Mouse (Mus musculus) spleen, postnatal 14 days (tissue): ENCODE data around the gene Dixdc1.

ENCODE experiments used
- DNase-seq, 2 experiments: peaks; one replicate each; pipeline ENCODE4 v3.0.0; 2021 to 2022; ENCODE audit warnings: low spot score in 2 of 2

Dixdc1 gene

DNA sequence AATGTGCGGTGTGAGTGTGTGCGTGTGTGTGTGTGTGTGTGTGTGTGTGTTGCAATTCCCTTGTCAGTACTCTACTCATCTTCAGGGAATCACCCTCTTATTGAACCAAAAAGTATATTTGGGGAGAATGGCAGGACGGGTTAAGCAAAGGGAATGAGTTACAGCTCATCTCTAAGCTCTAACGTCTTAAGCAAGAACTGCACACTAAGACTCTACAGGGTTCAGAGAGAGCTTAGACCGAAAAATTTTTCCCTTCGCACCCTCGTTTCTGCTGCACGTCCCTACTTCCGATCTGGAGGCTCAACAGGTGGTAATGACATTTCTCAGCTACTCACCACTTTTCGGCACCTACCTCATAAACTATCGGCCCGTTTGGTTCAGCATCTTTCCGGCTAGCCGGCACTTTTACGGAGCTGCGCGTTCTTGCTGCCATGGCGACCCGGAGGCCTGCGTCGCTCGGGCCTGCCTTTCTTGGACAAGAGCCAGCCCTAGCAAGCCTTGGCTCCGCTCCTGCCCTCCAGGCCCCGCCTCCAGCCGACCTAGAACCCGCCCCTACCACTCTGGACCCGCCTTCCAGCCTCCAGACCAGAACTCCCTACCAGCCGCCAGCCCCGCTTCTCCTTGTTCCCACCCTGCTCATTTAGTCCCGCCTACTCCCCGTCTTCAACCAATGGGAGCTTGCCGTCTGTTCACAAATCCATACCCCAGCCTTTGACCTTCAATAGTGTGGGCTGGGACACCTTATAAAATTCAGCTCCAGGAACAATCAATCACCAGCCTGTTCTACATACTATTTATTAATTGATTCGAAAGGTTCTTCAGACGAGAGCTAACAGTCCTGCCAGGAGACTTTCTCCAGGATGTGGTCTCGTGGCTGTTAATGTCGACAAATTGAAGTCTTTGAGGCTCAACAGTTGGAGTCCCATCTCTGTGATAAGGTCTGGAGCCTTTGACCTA lies at the start of gene Dixdc1:
Gene Dixdc1 (minus strand): TSS at position 604 of the 957 bp plus-strand sequence.
- DNase-seq: peak; percentile 71 to 74

DNA sequence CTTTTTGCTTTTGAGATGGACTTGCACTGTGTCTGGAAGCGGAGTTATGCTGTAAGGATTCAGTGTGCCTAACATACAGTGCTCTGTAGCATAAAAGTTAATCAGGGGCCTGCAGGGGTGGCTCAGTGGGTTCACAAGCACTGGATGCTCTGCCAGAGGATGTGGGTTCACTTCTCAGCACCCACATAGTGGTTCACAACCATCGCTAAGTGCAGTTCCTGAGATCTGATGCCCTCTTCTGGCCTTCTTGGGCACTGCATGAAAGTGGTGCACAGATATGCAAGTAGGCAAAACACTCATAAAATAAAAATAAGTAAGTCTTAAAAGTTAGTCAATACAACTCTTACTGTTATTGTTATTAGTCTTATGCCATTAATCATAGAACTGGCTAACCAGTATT lies 42.8 kb upstream of the Dixdc1 start:
- DNase-seq: peak in 1 of 2 experiments; percentile 58

DNA sequence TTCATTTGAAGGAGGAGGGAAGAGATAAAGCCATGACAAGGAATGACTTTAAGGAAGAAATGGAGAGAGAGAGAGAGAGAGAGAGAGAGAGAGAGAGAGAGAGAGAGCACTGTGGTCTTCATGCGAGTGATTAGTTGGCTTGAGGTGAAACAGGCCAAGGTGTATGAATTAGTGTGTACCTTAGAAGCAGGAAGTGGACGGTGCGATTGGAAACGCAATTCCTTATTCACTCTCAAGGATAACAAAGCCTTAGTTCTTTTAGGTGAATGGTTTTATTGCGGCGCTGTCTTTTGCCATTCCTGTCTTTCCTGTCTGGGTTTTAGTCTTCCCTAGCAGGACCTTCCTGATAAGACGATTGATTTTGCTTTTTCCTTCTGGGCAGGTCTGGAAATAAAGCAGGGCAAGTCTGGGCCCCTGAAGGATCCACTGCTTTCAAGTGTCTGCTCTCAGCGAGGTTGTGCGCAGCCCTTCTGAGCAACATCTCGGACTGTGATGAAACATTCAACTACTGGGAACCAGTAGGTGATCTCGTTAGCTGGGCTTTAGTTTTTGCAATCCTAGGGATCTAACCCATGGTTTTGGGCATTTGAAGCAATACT lies 36.9 kb upstream of the Dixdc1 start:
- no peak for DNase-seq

DNA sequence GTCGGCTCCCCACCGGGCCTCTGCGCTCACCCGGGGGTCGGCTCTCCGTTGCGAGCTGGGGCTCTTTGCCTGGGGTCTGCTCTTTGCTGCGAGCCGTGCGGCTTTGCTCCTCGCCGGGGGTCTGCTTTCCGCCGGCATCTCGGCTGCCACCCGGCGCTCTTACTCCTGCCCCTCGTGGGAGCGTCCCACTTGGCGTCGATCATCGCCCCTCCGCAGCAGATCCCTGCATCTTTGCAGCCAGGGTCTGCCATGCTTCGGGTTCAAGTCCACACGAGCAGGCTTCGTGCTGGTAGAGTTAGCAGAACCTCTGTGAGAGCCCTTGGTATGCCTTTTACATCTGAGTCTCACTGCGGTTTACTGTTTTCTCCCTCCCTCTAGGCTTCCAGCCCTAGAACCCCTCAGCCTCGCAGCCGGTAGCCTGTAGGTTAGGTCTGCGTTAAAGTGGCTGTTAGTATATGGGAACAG lies 36.4 kb upstream of the Dixdc1 start:
- DNase-seq: peak in 1 of 2 experiments; percentile 11

DNA sequence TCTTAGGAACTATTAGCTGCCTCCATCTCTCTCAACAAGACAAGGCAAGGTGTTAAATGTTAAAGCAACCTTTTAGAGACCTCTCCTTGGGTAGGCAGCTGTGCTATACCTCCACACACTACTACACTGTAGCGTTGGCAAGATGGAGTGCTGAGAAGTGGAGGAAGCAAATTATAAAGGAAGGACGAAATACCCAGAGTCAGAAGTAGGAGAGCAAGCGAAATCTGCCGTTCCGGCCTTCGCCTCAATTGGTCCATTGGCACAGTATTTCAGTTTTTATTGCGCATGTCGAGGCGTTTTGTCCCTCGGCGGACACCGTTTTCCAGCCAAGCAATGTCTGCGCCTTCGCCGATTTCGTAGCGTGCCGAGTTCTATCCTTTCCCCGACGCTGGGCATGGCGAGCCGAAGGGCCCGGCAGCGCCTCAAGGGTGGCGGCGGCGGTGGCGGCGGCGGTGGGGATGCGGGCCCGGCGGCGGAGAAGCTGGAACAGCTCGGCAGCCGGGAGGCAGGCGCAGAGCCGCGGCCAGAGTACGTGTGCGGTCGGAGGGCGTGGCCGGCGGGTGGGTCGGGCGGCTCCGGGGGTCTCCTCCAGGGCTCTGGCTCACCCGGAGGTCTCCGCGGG lies 35.8 kb upstream of the Dixdc1 start, which contains the start of the genes Alg9 and 1110032A03Rik:
Gene Alg9 (plus strand): TSS at position 29 of the 622 bp plus-strand sequence.
Gene 1110032A03Rik (minus strand): TSS at position 530 of the 622 bp plus-strand sequence.
- peak; percentile 85 to 86 for DNase-seq

DNA sequence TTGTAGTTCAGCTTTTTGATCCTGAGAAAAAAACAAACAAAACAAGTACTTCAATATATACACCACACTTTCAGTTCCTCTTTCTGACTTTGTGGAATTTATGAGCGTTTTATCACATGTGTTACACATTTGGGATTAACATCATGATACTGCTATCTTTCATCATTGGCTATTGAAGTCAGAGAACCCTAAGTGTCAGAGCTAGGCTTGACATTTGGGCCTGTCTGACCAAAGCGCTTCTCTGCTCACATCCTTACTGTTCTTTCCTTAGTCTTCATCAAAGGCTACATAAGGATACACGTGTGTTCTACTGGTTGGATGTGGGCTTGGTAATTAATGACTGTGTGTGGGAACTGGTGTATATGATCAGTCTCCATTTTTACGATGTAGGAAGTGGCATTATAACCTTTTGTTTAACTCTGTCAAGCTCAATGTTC lies 34.7 kb upstream of the Dixdc1 start:
- no peak for DNase-seq

DNA sequence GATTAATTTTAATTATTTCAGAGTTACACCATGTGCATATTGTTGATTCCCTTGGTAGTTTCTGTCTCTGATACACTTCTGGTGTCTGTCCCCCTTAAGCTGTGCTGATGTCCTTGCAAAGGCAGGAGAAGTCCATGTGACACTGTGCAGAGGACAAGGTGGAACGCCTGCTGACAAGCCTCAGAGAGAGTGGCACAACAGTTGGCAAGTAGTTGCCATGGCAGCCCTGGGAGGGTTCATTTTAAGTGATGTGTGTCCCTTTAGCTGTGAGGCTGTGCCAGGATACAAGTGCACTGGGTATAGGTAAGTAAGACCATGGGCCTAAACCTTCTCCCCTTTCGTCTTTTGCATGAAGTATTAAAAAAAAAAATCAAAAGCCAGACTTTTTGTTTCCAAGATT lies 30.7 kb upstream of the Dixdc1 start:
- no peak for DNase-seq

DNA sequence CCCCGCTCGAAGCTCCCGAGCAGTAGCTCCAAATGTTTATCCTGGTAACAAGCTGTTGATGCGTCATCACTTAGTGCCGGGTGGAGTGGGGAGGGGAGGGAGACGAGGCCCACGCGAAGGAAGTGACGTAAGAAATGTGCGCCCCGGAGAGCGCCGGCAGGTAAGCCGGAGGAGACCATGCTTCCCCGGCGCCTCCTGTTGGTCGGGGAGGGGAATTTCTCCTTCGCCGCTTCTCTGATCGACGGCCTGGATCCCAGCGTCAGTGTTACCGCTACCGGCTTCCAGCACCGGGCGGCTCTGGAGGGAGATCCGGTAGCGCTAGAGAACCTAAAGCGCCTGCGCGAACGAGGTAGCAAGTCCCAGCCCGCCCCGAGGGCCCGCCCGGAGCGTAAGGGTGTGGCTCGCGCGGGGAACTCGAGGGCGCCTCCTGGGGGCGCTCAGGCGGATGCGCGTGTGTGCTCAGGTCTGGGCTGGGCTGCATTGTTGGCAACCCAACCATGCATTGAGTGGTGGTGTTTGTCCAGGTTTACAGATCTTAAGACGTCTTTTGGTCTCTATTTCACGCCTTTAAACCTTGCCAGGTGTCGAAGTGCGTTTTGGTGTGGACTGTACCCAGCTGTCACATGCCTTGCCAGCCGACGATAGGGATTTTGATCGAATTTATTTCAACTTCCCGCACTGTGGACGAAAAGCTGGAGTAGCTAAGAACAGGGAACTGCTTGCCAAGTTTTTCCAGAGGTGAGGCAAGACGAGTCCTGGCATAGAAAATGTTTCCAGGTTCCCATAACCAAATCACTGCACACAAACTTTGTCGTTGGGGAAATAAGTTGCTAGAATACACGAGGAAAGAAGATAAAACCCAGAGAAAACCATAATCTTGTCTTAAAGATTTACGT lies 29.0 kb upstream of the Dixdc1 start, which contains the start of gene Fdxacb1:
Gene Fdxacb1 (plus strand): TSS at position 130 of the 896 bp plus-strand sequence.
- peak; percentile 93 to 97 for DNase-seq

DNA sequence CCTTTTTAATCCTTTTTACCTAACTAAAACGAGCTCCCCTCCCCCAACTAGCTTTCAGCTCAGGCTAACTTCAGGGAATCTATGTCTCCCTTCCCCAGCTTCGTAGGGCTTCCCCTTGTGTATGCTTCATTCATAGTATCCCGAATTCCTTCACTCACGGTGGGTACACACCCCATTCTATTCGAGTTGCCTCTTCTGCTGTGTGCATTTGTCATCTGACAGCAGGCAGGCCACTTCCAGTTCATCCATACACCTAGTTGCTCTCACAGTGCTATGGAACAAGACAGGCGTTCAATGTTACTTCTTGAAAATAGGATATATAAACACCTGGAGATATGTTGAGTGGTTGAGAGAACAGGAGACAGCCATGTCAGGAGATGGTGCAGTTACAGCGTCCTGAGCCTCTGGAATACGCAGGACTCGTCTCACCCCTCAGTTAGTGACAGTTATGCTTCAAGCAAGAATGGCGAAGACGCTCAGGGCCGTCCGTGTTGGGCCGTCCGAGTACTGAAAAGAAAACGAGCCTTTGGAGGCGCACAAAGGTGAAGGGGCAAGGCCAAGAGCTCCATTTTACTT lies 28.3 kb upstream of the Dixdc1 start:
- DNase-seq: no peak

DNA sequence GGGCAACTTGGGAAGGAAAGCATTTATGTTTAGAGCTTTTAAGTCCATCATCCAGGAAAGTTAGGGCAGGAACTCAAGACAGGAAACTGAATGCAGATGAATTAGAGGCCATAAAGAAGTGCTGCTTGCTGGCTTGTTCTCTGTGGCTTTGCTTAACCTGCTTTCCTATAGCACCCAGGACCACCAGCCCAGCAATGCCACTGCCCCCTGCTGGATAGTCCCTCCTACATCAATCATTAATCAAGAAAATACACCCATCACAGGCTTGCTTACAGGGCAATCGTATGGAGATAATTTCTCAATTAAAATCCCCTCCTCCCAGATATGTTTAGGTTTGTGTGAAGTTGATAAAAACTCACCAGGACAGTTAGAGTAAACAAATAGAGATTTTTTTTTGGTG lies 24.0 kb upstream of the Dixdc1 start:
- DNase-seq: no peak

DNA sequence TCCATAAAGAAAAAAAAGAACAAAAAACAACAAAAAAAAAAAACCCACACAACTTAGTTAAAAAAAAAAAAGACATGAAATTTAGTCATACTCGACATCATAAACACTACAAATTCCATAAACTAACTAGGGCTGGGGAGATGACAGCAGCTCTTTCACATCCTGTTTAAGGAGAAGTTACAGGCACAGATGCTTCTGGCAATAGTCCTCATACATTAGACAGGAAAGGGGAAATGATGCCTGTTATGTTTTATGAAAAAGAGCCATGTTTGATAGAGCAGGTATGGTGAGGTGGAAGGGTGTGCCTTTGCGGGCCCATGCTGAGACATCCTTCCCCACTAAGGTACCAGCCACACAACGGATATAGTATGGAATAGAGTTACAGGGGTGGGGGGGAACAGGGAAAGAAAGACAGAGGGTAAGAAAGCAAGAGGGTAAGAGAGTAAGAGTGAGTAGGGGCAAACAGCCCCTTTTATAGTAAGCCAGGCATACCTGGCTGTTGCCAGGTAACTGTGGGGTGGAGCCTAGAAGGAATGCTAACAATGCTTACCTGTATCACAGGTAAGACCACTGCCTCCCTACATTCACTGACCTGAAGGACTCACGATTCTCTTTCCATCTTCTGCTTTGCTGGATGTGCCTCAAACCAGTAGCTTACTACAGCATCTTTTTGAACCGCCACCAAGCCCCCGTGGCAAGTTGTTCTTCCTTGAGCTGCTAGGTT lies 22.4 kb upstream of the Dixdc1 start:
- DNase-seq: no peak

DNA sequence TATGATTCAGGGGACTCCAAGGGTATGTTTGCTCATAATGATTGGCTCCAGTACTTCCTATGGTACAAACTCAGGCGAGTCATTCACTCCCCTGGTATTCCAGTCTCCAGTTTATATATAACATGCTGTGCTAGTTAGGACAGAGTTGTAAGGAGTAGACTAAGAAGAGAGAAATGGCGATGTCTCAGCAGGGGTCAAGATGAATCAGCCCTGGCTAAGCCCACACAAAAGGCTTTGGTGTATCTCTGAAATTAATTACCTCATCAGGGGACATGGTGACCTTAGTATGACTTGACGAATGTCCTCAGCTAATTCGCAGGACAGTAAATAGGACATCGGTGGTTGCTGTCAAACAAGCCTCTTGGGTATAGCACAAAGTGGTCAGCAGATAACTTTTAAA lies 17.4 kb upstream of the Dixdc1 start:
- DNase-seq: no peak

DNA sequence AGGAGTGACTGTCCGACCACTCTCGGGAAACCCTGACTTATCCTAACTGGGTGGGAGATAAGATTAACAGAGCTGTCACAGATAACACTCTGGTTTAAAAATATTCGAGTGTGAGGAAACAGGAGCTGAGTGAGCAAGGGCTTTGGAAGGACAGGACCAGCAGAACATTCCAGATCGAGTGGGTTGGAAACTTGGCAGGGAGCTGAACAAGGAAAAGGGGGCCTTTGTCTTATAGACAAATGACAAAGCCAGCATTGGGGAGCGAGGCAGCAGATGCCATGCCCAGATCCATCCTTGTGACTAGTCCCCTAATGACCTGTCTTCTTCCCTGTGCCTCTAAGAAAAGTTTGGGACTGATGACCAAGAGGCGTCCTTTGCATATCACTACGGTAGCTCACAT lies 14.6 kb upstream of the Dixdc1 start:
- no peak for DNase-seq

DNA sequence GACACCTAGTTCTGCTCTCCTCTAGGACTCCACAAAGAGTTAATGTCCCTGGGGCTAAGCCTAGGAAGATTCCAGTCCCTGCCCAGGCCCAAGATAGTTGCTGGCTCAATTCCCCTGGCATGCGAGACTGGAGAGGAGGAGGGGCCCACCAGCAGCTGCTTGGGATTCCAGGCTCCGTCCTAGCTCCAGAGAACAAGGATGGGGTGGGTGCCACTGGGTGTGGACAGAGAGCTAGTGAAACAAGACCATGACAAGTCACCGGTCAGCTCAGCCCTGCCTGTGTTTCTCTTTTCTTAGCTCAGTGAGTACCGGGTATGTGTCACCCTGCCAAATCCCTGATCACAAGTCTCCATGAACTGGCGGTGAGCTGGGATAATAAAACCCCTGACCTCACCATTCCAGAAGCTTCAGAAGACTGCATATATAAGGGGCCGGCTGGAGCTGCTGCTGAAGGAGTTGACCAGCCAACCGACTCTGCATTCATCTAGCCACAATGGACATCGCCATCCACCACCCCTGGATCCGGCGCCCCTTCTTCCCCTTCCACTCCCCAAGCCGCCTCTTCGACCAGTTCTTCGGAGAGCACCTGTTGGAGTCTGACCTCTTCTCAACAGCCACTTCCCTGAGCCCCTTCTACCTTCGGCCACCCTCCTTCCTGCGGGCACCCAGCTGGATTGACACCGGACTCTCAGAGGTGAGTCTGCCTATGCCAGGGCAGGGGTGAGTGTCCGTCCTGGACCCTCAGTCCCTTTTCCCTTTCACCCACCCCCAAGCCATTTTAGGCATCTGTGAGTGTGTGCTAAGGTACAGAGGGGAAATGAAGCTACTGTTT lies 13.7 kb upstream of the Dixdc1 start:
- no peak for DNase-seq

DNA sequence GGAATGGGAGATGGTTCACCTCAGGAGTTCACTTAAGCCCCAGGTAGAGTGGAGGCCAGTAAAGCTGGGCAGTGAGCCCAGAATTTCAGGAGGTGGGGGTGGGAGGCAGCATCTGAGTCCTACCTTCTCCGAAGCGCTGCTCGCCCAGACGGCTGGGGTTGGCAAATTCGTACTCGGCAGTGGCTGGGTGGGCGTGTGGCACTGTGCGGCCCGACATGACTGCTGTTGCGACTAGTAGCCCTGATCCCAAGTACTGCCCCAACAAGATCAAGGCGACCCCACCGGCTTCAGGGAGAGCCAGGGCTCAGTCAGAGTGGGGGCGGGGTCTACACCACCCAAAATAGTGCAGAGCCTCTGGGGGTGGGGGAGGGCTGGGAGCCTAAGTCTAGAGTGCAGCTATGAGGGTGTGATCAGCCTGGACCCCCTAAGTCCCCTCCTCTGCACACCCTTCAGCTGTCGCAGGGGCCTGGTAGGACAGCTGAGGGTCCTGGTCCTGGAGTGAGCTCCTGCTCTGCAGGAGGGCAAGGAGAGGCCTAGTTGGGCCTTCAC lies 12.8 kb upstream of the Dixdc1 start, which contains the start of gene Hspb2:
Gene Hspb2 (minus strand): TSS at position 301 of the 549 bp plus-strand sequence.
- no peak for DNase-seq

DNA sequence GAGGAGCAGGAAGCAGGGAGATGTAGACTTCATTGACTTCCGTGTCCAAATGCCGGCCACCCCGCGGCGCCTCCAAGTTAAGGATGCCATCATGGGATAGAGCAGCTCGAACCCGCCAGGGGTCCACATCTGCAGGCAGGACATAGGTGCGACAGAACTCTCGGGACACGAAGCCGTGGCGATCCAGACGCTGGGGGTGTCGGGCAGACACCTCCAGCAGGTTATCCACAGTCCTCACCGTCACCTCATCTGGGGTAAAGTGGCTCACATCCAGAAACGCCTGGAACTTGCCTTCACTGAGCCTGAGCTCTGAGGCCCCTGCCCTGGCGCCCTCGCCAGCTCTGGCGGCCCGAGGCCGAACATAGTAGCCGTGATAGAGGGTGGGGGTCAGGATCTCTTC lies 12.0 kb upstream of the Dixdc1 start, which contains the start of gene Cryab:
Gene Cryab (plus strand): TSS at position 3 of the 400 bp plus-strand sequence.
- DNase-seq: no peak

DNA sequence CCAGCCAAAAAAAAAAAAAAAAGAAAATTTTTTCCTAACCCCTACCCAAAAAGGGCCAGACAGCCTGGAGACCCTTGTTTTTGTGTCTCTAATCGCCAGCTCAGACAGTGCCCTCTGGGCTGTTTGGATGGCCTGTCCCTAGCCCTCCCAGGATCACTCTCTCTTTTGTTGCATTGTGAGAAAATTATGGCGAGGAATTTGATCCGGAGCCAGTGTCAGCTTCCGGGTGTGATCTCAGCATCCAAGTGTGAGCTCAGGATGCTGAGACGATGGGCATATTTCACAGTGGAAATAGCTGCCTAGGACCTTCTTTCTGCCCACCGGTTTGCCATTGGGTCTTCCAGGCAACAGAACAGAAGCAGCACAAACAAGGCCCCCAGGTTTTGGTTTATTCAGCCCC lies 11.4 kb upstream of the Dixdc1 start:
- no peak for DNase-seq

DNA sequence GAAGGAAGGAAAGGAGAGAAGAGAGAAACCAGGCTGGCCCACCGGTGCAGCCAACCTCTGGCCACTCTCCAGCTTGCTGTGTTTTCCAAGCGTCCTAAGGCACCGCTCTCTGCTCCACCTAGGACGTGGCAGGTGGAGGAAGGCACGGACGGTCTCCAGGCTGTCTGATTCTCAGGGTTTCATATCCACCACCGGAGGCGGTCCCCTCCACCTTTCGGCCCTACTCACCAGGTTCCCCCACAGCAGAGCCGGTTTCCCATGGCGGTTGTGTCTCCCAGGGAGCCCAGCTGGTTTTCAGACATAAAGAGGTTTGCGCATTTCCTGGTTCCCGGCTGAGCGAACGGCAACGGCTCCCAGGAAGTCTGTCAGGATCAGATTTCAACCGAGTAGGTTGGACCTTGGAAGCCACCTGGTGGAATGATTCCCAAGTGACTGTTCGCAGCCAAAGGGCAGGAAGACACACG lies 6.9 kb upstream of the Dixdc1 start, which contains the start of gene 2310030G06Rik:
Gene 2310030G06Rik (minus strand): TSS at position 323 of the 464 bp plus-strand sequence.
- no peak for DNase-seq
